Mouse (Mus musculus) lung, postnatal 0 days (tissue): ENCODE data around the gene Serinc3. TPM values are rescaled to one million over a fixed set of nuclear protein-coding genes. Genes with fewer than 3 reads are reported as not detected.
"Not testable (repeated sequence)": the region's sequence is repeated elsewhere in the genome, so short reads cannot be mapped to it uniquely, and the experiment has no call there.

Experiments used
- ATAC-seq: fragments of 200-750 bp; cut with Nextera tagmentation; 2 replicates; pipeline ENCODE4 v1.8.0; 2017; ENCODE audit warnings: moderate library complexity
- DNase-seq: peaks from one replicate; pipeline ENCODE4 v3.0.0-alpha.2; 2016; ENCODE audit warnings: low spot score
- H3K27ac ChIP-seq: fragments of 300-500 bp; sonication (generic); 2 replicates; pipeline ENCODE4 v1.5.1; 2014; ENCODE audit warnings: antibody characterized with exemption, mild to moderate bottlenecking, low read length, mixed read lengths
- H3K27me3 ChIP-seq: fragments of 300-500 bp; sonication (generic); replicated peaks from 2 replicates; pipeline ENCODE4 v1.6.1; 2014; ENCODE audit warnings: low read length, mixed read lengths; ENCODE audit not compliant: insufficient read depth
- H3K36me3 ChIP-seq: fragments of 300-500 bp; sonication (generic); 2 replicates; pipeline ENCODE4 v1.6.1; 2014; ENCODE audit warnings: low read length, mixed read lengths; ENCODE audit not compliant: insufficient read depth
- H3K4me1 ChIP-seq: fragments of 300-500 bp; sonication (generic); 2 replicates; pipeline ENCODE4 v1.6.1; 2014; ENCODE audit warnings: antibody characterized with exemption, low read depth, low read length, mixed read lengths; ENCODE audit not compliant: insufficient read depth
- H3K4me2 ChIP-seq: fragments of 300-500 bp; sonication (generic); replicated peaks from 2 replicates; pipeline ENCODE4 v1.6.1; 2014; ENCODE audit warnings: low read depth, mild to moderate bottlenecking, low read length, moderate library complexity, mixed read lengths
- H3K4me3 ChIP-seq: fragments of 300-500 bp; sonication (generic); 2 replicates; pipeline ENCODE4 v1.5.1; 2014; ENCODE audit warnings: low read depth, low read length
- H3K9ac ChIP-seq: fragments of 300-500 bp; sonication (generic); replicated peaks from 2 replicates; pipeline ENCODE4 v1.6.1; 2014; ENCODE audit warnings: low read depth, mild to moderate bottlenecking
- H3K9me3 ChIP-seq: fragments of 300-500 bp; sonication (generic); 2 replicates; pipeline ENCODE4 v1.6.1; 2016; ENCODE audit warnings: low read length, mixed read lengths
- CTCF ChIP-seq: IDR thresholded peaks from 2 replicates; pipeline ENCODE4 v1.5.1; 2016; ENCODE audit warnings: antibody characterized with exemption, mild to moderate bottlenecking
- EP300 ChIP-seq: IDR thresholded peaks from 2 replicates; pipeline ENCODE4 v1.6.1; 2016; ENCODE audit warnings: antibody characterized with exemption, mild to moderate bottlenecking, control low read depth
- WGBS: fragments of 180-500 bp; shearing (Covaris S2); extraction: QIAGEN DNeasy Blood & Tissue Kit; methylation state at CpG from one replicate; pipeline ENCODE4 v1.1.7; 2014; 5-methylcytosine and 5-hydroxymethylcytosine counted together
- polyA plus RNA-seq: library from polyadenylated mRNA; unstranded; fragments of >200 nt; fragmentation: Nextera tagmentation; extraction: Ambion mirVana; gene quantifications from 2 replicates; pipeline ENCODE4 v1.2.1, GENCODE M21; 2015

Serinc3 gene
- polyA plus RNA-seq, 1 experiment from 2014 or later, result 106 TPM

DNA sequence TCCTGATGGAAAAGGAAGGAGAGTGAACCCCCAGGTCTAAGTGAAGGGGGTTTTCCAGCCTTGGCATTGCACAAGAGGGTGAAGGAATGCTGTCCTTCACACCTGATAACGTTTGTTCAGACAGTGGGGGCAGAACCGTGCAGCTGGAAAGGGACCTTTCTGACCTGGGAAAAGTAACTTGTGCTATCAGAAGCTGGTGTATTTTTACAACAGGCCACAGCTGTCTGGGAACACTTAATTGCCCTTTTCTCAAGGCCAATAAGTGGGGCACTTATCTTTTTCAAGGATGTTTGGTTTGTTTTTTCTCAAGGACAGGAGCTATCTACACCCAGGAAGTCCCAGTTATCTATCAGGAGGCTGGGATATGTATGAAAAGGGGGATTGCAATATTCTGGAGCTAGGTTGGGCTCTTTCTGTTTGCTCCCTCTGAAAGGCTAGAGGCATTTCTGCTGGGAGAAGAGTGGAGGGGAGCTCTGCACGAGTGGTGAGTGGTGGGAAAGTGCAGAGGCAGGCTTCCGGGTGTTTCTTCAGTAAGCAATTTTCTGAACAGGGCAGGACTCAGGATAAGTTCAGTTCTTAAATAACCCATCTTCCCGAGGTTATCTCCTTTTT, 7.2 kb downstream of the Serinc3 start:
- Histone ChIP-seq H3K27me3 (no peaks in the 10 kb centered on the region), H3K4me2 (peak overlapping the region; percentile 22; the same call in 1 of the 2 replicates), H3K4me3 (no peak overlapping the region), H3K27ac (no peak overlapping the region), H3K4me1 (peaks cover 19% of the 10 kb centered on the region; the same call in 1 of the 2 replicates), H3K9me3 (no peaks in the 10 kb centered on the region), H3K36me3 (peaks cover 17% of the 10 kb centered on the region), H3K9ac (no peak overlapping the region)
- ATAC-seq, result no peak
- DNase-seq, result no peak
- 14% methylated on average over 5 of the region's 5 CpGs for WGBS
- TF ChIP-seq CTCF, result no peak

DNA sequence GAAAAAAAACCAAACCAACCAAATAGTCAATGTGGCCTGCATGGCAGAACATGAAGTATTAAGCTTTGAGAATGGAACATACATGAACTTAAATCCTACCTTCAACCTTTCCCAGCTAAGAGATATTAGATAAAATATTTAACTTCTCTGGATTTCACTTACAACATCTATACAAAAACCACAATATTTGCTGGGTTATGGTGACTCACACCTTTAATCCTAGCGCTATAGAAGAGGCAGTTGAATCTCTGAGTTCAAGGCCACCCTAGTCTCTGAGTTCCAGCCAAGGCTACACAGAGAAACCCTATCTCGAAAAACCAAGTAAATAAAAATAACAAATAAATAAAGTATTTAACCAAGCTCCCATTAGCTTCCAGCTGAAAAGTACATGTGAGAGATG, 8.9 kb downstream of the Serinc3 start:
- DNase-seq (no peak), ATAC-seq (no peak)
- no peaks in the 10 kb centered on the region for H3K27me3 ChIP-seq
- no peak for TF ChIP-seq EP300
- TF ChIP-seq CTCF, result no peak
- H3K36me3 ChIP-seq, result peaks cover 28% of the 10 kb centered on the region
- 86% methylated on average over 2 of the region's 2 CpGs for WGBS
- H3K9me3 ChIP-seq, result no peaks in the 10 kb centered on the region
- H3K27ac ChIP-seq, result no peak overlapping the region
- peaks cover 19% of the 10 kb centered on the region; the same call in 1 of the 2 replicates for H3K4me1 ChIP-seq
- H3K4me3 ChIP-seq, result no peak overlapping the region
- no peak overlapping the region for H3K9ac ChIP-seq
- H3K4me2 ChIP-seq, result no peak overlapping the region

DNA sequence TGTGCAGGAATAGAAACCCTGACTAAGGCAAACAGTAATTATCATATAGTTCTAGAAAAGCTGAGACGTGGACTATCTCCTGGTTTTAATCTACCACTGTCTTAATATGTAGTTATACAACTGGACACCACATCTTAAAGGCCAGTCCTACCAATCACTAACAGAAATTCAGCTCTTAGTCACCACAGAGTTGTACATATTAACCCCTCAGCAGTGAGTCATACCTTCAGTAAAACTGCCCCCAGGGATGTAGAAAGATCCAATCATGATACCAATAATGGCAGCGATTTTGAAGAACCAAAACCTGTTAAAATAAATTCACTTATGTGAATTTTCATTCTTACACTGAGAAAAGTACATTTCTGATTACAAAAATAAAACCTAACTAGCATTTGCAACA, 10.7 kb downstream of the Serinc3 start:
- Histone ChIP-seq H3K9ac (no peak overlapping the region), H3K9me3 (no peaks in the 10 kb centered on the region), H3K4me1 (peaks cover 12% of the 10 kb centered on the region; the same call in 1 of the 2 replicates), H3K27me3 (no peaks in the 10 kb centered on the region), H3K36me3 (peaks cover 45% of the 10 kb centered on the region), H3K27ac (no peak overlapping the region), H3K4me3 (no peak overlapping the region), H3K4me2 (no peak overlapping the region)
- DNase-seq (no peak), ATAC-seq (no peak)
- WGBS, result 91% methylated on average over 2 of the region's 2 CpGs
- TF ChIP-seq CTCF (no peak), EP300 (no peak)

DNA sequence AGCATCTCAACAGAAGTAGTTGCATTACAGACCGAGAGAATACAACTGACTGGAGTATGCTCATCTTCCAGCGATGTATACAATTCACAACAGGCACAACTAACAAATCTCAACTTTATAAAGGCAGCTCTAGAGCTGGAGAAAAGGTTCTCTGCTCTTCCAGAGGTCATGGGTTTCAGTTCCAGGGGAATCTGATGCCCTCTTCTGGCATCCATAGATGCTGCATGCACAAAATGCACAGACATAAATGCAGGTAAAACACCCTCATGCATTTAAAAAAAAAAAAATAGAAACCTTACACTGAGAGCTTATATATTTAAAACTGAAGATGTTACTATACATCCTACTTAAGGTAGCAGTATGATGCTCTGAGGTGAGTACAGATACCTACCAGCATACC, 13.2 kb downstream of the Serinc3 start:
- no peaks in the 10 kb centered on the region for H3K4me1 ChIP-seq
- no peak for ATAC-seq
- H3K36me3 ChIP-seq, result peaks cover 61% of the 10 kb centered on the region
- no peak overlapping the region for H3K27ac ChIP-seq
- H3K4me3 ChIP-seq, result no peak overlapping the region
- 95% methylated on average over 2 of the region's 2 CpGs for WGBS
- TF ChIP-seq CTCF, result peak; percentile 27; the same call in 1 of the 2 replicates
- TF ChIP-seq EP300, result no peak
- no peak overlapping the region for H3K9ac ChIP-seq
- no peaks in the 10 kb centered on the region for H3K27me3 ChIP-seq
- H3K9me3 ChIP-seq, result no peaks in the 10 kb centered on the region
- DNase-seq, result no peak
- H3K4me2 ChIP-seq, result no peak overlapping the region

DNA sequence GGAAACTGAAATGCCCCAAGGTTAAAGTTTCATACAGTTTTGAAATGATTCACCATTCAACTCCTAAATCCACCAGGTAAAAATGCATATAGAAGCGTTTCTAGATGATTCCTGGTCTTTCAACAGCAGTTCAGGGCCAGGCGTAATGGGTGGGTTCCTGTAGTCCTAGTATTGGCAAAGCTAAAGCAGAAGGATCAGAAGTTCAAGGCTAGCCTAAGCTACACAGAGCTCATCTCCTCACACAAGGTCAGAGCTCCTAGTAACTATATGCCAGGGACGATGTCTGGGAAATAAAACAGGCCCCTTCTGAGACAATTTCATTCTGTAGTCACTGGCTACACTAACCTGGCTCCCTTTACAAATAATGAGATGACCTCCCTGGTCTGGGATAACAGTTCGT, 13.7 kb downstream of the Serinc3 start:
- 95% methylated on average over 4 of the region's 4 CpGs for WGBS

DNA sequence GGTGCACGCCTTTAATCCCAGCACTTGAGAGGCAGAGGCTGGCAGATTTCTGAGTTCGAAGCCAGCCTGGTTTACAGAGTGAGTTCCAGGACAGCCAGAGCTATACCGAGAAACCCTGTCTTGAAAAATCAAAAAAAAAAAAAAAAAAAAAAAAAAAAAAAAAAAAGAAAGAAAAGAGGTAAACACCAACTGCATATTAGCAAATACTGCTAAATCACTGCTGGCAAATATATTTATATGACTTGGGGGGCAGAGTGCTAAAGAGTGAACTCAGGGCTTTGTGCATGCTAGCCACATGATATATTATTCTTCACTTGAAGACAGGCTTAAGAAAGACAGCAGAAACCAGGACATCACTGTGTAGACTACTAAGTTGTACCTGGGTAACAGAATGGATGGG, 23.5 kb downstream of the Serinc3 start:
- H3K4me3 ChIP-seq, H3K27ac ChIP-seq, ATAC-seq, H3K4me1 ChIP-seq, H3K9me3 ChIP-seq, H3K27me3 ChIP-seq, DNase-seq, H3K4me2 ChIP-seq, H3K9ac ChIP-seq: not testable (repeated sequence)
- peaks cover 33% of the 10 kb centered on the region; the same call in 1 of the 2 replicates for H3K36me3 ChIP-seq
- WGBS, result 87% methylated on average over 3 of the region's 3 CpGs

More for the DNA sequence above, 13.7 kb downstream of the Serinc3 start:
- H3K9me3 ChIP-seq, result no peaks in the 10 kb centered on the region
- H3K27ac ChIP-seq, result no peak overlapping the region
- H3K4me3 ChIP-seq, result no peak overlapping the region
- H3K4me2 ChIP-seq, result no peak overlapping the region
- no peak overlapping the region for H3K9ac ChIP-seq
- peaks cover 66% of the 10 kb centered on the region for H3K36me3 ChIP-seq
- TF ChIP-seq EP300, result no peak
- no peak for TF ChIP-seq CTCF
- ATAC-seq (no peak), DNase-seq (no peak)
- H3K4me1 ChIP-seq, result no peaks in the 10 kb centered on the region
- H3K27me3 ChIP-seq, result no peaks in the 10 kb centered on the region
